Mouse (Mus musculus) right cerebral cortex, postnatal 25 days (tissue): ENCODE results near the gene Erf.

Source experiments
- DNase-seq: peaks from one replicate; pipeline ENCODE4 v3.0.0; 2022

The Erf gene

DNA sequence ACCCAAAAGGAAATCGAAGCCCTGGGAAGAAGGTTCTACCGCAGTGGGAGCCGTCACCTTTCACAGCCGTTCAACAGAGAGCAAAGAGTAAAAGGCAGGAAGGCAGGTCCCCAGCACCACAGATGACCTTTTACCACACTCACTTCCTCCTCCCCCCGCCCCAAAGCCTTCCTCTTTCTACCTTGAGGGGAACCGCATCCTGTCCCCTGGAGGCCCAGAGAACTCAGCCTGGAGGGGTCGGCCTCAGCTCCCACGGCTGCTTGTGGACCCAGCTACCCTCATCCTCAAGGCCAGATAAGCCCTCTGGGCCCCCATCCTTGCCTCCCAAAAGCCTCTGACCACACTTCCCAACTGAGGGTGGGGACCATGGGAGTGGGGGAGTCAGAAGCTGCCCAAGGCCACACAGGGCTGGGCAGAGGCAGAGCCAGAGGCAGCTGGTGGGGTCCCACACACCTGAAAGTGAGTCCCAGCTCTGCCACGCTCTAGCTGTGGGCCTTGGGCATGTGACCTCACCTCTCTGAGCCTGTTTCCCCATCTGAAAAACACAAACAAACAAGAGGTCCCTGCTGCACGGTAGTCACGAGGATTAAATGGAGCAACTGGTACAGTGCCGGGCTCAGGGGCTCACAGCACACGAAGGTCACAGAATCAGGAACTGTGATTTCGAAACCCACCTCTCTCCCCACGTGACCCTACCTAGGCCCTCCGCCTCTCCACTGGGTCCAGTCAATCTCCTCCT is 45.0 kb downstream of the Erf start:
- no peak for DNase-seq

DNA sequence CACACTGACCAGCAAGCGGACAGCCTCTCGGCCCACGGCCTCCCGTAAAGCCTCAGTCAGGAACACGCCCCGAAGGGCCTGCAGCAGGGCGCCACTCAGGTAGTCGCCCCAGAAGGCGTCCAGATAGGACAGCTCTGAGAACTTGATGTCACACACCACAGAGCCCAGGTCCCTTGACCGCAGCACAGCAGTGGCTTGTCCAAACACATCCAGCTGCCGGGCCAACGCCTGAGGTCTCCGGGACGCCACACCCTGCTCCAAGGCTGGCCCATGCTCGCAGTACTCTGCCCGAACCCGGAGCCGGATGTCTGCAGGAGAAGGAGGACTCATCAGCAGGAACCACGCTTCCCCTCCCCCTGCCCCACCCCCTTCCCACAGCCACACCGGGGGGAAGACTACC is 46.9 kb downstream of the Erf start:
- DNase-seq, result no peak

DNA sequence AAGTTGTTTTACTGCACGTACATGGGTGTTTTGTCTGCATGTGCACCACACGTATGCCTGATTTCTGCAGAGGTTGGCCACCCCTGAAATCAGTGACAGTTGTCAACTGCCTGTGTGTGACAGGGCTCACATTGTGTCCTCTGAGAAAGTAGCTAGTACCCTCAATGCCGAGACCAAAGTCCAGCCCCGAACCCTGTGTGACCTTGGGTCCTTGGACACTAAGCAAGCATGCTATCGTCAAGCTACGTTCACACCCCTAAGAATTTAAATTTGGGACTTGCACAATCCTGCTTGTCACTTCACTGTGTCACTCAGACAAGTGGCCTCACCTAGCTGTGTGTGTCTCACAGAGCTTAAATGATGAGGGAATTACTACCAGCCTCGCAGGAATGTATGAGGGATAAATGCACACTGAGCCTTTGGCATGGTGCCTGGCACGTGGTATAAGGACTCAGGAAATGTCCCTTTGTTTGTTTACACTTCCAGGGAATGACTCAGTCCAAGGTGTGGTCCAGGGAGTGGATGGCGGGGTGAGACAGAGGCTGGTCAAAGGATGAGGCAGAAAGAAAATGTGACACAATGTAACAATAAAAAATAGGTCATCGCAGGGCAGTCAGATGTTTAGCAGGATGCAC is 53.1 kb downstream of the Erf start:
- no peak for DNase-seq

DNA sequence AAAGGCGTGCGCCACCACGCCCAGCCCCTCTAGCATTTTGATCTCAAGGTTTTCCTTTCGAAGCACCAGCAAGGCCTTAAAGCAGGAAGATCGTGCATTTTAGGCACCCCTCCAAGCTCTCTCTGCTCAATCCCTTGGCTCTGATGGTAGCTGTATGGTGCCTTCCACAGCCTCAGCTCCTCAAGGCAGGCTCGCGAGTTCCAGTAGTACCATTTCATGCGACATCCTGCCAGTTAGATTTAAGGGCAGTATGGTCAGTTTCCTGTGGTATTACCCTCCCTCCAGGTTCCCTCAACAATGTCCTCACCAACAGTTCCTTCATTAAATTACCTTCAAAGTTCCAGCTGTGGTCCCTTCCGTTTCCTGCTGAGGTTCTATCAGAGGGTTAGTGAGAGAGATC is 54.5 kb downstream of the Erf start:
- DNase-seq, result no peak

DNA sequence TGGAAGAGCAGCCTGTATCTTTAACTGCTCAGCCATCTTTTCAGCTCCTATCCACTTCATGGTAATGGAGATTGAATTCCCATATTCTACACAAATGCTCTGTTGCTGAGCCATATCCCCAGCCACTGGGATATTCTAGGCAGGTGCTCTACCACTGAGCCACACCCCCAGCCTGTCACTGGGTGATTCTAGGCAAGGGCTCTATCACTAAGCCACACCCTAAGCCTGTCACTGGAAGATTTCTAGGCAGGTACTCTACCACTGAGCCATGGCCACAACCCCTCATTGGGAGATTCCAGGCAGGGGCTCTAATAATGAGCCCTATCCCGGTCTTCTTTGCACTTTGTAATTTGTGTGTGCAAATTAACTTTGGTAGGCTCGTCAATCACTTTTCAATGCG is 55.4 kb downstream of the Erf start:
- DNase-seq, result no peak
